Mouse (Mus musculus): ENCODE data around the gene Hoxc4. TPM values are rescaled to one million over a fixed set of nuclear protein-coding genes. Genes with fewer than 3 reads are reported as not detected.

Hoxc4 gene
- total RNA-seq, 4 experiments from 2014 or later, result not detected

GRCm38 (mm10) chr15:103035548-103035881 lies 16.8 kb downstream of the Hoxc4 start:
- DNase-seq (ENCODE audit: low spot score in 2 of 2), result no peak

- DNase-seq (ENCODE audit: low spot score in 2 of 2), result no peak
Observed at GRCm38 (mm10) chr15:103037579-103037978, 18.8 kb downstream of the Hoxc4 start.

- no peak for DNase-seq (ENCODE audit: low spot score in 2 of 2)
Observed at GRCm38 (mm10) chr15:103038701-103039480, 20.2 kb downstream of the Hoxc4 start.

- no peak for DNase-seq (ENCODE audit: low spot score in 2 of 2)
Observed at GRCm38 (mm10) chr15:103039609-103040008, 20.9 kb downstream of the Hoxc4 start.

GRCm38 (mm10) chr15:103040601-103041000 lies 21.9 kb downstream of the Hoxc4 start:
- no peak for DNase-seq (ENCODE audit: low spot score in 2 of 2)

GRCm38 (mm10) chr15:103041613-103042012 lies 22.9 kb downstream of the Hoxc4 start:
- DNase-seq (ENCODE audit: low spot score in 2 of 2), result no peak

GRCm38 (mm10) chr15:103042209-103042608 lies 23.5 kb downstream of the Hoxc4 start:
- no peak for DNase-seq (ENCODE audit: low spot score in 2 of 2)

- no peak for DNase-seq (ENCODE audit: low spot score in 2 of 2)
Observed at GRCm38 (mm10) chr15:103051670-103052069, 32.9 kb downstream of the Hoxc4 start.

- no peak for DNase-seq (ENCODE audit: low spot score in 2 of 2)
Observed at GRCm38 (mm10) chr15:103053210-103053609, 34.5 kb downstream of the Hoxc4 start.

- no peak for DNase-seq (ENCODE audit: low spot score in 2 of 2)
Observed at GRCm38 (mm10) chr15:103056396-103056795, 37.7 kb downstream of the Hoxc4 start.

- no peak for DNase-seq (ENCODE audit: low spot score in 2 of 2)
Observed at GRCm38 (mm10) chr15:103058715-103059114, 40.0 kb downstream of the Hoxc4 start.

GRCm38 (mm10) chr15:103059393-103059992 lies 40.8 kb downstream of the Hoxc4 start:
- no peak for DNase-seq (ENCODE audit: low spot score in 2 of 2)

- no peak for DNase-seq (ENCODE audit: low spot score in 2 of 2)
Observed at GRCm38 (mm10) chr15:103060021-103060340, 41.2 kb downstream of the Hoxc4 start.

- DNase-seq (ENCODE audit: low spot score in 2 of 2), result no peak
Observed at GRCm38 (mm10) chr15:103060341-103061130, 41.8 kb downstream of the Hoxc4 start.

- DNase-seq (ENCODE audit: low spot score in 2 of 2), result no peak
Observed at GRCm38 (mm10) chr15:103061131-103061825, 42.5 kb downstream of the Hoxc4 start.

GRCm38 (mm10) chr15:103061988-103062387 lies 43.3 kb downstream of the Hoxc4 start:
- DNase-seq (ENCODE audit: low spot score in 2 of 2), result no peak

- DNase-seq (ENCODE audit: low spot score in 2 of 2), result no peak
Observed at GRCm38 (mm10) chr15:103065642-103066041, 46.9 kb downstream of the Hoxc4 start.

GRCm38 (mm10) chr15:103067701-103068100 lies 49.0 kb downstream of the Hoxc4 start:
- no peak for DNase-seq (ENCODE audit: low spot score in 2 of 2)

- no peak for DNase-seq (ENCODE audit: low spot score in 2 of 2)
Observed at GRCm38 (mm10) chr15:103069173-103069572, 50.4 kb downstream of the Hoxc4 start.

GRCm38 (mm10) chr15:103071266-103071665 lies 52.5 kb downstream of the Hoxc4 start:
- DNase-seq (ENCODE audit: low spot score in 2 of 2), result no peak

GRCm38 (mm10) chr15:103074663-103075415 lies 56.1 kb downstream of the Hoxc4 start:
- no peak for DNase-seq (ENCODE audit: low spot score in 2 of 2)

Data from layer of hippocampus, adult 8-10 months (tissue).